Mouse (Mus musculus) liver, embryonic 15.5 days (tissue): ENCODE measurements at regions not wholly inside any gene's neighbourhood (a gene's known extent, or its start where the extent isn't known, plus 50 kb on each side); places are given as distances from the start of the nearest gene placed in this dataset.

Experiments used
- ATAC-seq: fragments of 200-750 bp; cut with Nextera tagmentation; 2 replicates; pipeline ENCODE4 v1.8.0; 2017; ENCODE audit warnings: moderate number of reproducible peaks, mild to moderate bottlenecking, moderate library complexity; ENCODE audit not compliant: insufficient read depth
- H3K27ac ChIP-seq: fragments of 300-500 bp; sonication (generic); replicated peaks from 2 replicates; pipeline ENCODE4 v1.5.1; 2015; ENCODE audit warnings: mild to moderate bottlenecking, inconsistent platforms
- H3K27me3 ChIP-seq: fragments of 300-500 bp; sonication (generic); 2 replicates; pipeline ENCODE4 v1.6.1; 2015; ENCODE audit warnings: mild to moderate bottlenecking, inconsistent platforms
- H3K36me3 ChIP-seq: fragments of 300-500 bp; sonication (generic); replicated peaks from 2 replicates; pipeline ENCODE4 v1.6.1; 2015; ENCODE audit warnings: moderate library complexity, mild to moderate bottlenecking, inconsistent platforms
- H3K4me1 ChIP-seq: fragments of 300-500 bp; sonication (generic); replicated peaks from 2 replicates; pipeline ENCODE4 v1.6.1; 2015; ENCODE audit warnings: inconsistent platforms
- H3K4me2 ChIP-seq: fragments of 300-500 bp; sonication (generic); 2 replicates; pipeline ENCODE4 v1.6.1; 2015; ENCODE audit warnings: moderate library complexity, mild to moderate bottlenecking, inconsistent platforms
- H3K4me3 ChIP-seq: fragments of 300-500 bp; sonication (generic); replicated peaks from 2 replicates; pipeline ENCODE4 v1.5.1; 2015; ENCODE audit warnings: mild to moderate bottlenecking, inconsistent platforms
- H3K9ac ChIP-seq: fragments of 300-500 bp; sonication (generic); 2 replicates; pipeline ENCODE4 v1.6.1; 2015; ENCODE audit warnings: moderate library complexity, mild to moderate bottlenecking, inconsistent platforms
- H3K9me3 ChIP-seq: fragments of 300-500 bp; sonication (generic); replicated peaks from 2 replicates; pipeline ENCODE4 v1.6.1; 2016; ENCODE audit warnings: inconsistent platforms
- WGBS: fragments of 180-500 bp; shearing (Covaris S2); methylation state at CpG from one replicate; pipeline ENCODE4 v1.1.7; 2015; ENCODE audit warnings: mixed read lengths; ENCODE audit not compliant: insufficient replicate concordance; 5-methylcytosine and 5-hydroxymethylcytosine counted together

DNA sequence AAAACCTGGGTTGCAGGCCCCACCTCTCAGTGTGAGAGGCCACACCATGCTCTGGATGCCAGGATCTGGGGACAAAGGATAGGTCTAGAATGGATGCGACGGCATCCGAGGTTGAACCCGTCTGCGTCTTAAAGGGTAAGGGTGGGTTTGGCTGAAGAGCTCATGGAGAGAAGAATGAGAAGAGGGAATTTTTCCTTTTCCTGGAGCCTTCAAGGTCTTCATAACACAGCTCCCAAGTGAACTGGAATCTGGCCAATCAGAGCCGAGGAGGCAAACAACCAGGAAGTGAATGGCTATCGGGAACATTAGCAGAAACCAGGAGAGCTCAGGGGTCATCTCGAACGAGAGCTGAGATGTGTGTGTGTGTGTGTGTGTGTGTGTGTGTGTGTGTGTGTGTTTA lies 320.1 kb downstream of the Med13l start:
- H3K4me3 ChIP-seq: no peak overlapping the region
- H3K4me2 ChIP-seq: no peak overlapping the region
- WGBS: 74% methylated on average over 9 of the region's 9 CpGs
- H3K27ac ChIP-seq: no peak overlapping the region
- no peak for ATAC-seq
- no peak overlapping the region for H3K9ac ChIP-seq
- no peaks in the 10 kb centered on the region for H3K4me1 ChIP-seq
- no peaks in the 10 kb centered on the region for H3K9me3 ChIP-seq
- H3K27me3 ChIP-seq: peaks cover 30% of the 10 kb centered on the region
- no peaks in the 10 kb centered on the region for H3K36me3 ChIP-seq

- Histone ChIP-seq H3K27ac (no peak overlapping the region), H3K4me2 (no peak overlapping the region), H3K4me1 (no peaks in the 10 kb centered on the region), H3K36me3 (no peaks in the 10 kb centered on the region), H3K27me3 (peaks cover 26% of the 10 kb centered on the region), H3K9me3 (no peaks in the 10 kb centered on the region), H3K9ac (no peak overlapping the region), H3K4me3 (no peak overlapping the region)
- WGBS: 76% methylated on average over 8 of the region's 8 CpGs
- no peak for ATAC-seq
Observed at GRCm38 (mm10) chr5:118881886-118882285, 321.4 kb downstream of the Med13l start.

- Histone ChIP-seq H3K4me3 (no peak overlapping the region), H3K9ac (no peak overlapping the region), H3K4me2 (no peak overlapping the region), H3K9me3 (no peaks in the 10 kb centered on the region), H3K27me3 (no peaks in the 10 kb centered on the region), H3K36me3 (no peaks in the 10 kb centered on the region), H3K27ac (no peak overlapping the region), H3K4me1 (no peaks in the 10 kb centered on the region)
- WGBS: 66% methylated on average over 11 of the region's 11 CpGs
- no peak for ATAC-seq
Observed at GRCm38 (mm10) chr5:118888131-118888530, 327.7 kb downstream of the Med13l start.

DNA sequence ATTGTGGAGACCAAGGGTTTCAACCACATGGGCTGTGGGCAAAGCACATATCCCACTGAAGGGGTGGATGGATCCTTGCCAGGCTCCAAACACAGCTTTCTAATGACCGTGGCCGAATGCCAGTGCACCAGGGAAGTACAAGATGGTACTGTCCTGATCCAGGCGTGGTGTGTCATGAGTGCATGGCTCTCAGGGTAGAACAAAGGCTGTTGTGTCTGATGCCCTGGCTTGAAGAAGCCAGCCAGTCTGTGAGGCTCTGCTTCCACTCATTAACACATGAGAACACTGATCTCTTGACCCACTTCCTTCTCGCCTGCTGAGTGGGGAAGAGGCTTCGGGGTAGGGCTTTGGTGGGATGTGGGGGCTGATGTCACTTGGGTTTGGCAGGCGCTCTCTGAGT lies 330.7 kb downstream of the Med13l start:
- H3K27me3 ChIP-seq: no peaks in the 10 kb centered on the region
- 53% methylated on average over 6 of the region's 6 CpGs for WGBS
- no peak overlapping the region for H3K27ac ChIP-seq
- no peak overlapping the region for H3K4me2 ChIP-seq
- H3K4me3 ChIP-seq: no peak overlapping the region
- H3K36me3 ChIP-seq: no peaks in the 10 kb centered on the region
- no peaks in the 10 kb centered on the region for H3K9me3 ChIP-seq
- H3K9ac ChIP-seq: no peak overlapping the region
- H3K4me1 ChIP-seq: no peaks in the 10 kb centered on the region
- ATAC-seq: no peak

GRCm38 (mm10) chr5:118908224-118908623 lies 347.7 kb downstream of the Med13l start:
- H3K4me3 ChIP-seq: no peak overlapping the region
- H3K9me3 ChIP-seq: no peaks in the 10 kb centered on the region
- H3K27me3 ChIP-seq: no peaks in the 10 kb centered on the region
- no peak for ATAC-seq
- no peak overlapping the region for H3K4me2 ChIP-seq
- WGBS: 67% methylated on average over 7 of the region's 7 CpGs
- H3K4me1 ChIP-seq: no peaks in the 10 kb centered on the region
- H3K9ac ChIP-seq: no peak overlapping the region
- H3K27ac ChIP-seq: no peak overlapping the region
- H3K36me3 ChIP-seq: no peaks in the 10 kb centered on the region

GRCm38 (mm10) chr5:118909756-118910155 lies 349.3 kb downstream of the Med13l start:
- no peaks in the 10 kb centered on the region for H3K36me3 ChIP-seq
- no peak overlapping the region for H3K4me3 ChIP-seq
- no peak for ATAC-seq
- H3K9ac ChIP-seq: no peak overlapping the region
- 58% methylated on average over 6 of the region's 6 CpGs for WGBS
- no peaks in the 10 kb centered on the region for H3K9me3 ChIP-seq
- H3K4me2 ChIP-seq: no peak overlapping the region
- no peak overlapping the region for H3K27ac ChIP-seq
- H3K4me1 ChIP-seq: no peaks in the 10 kb centered on the region
- no peaks in the 10 kb centered on the region for H3K27me3 ChIP-seq

- Histone ChIP-seq H3K9ac (no peak overlapping the region), H3K27ac (no peak overlapping the region), H3K27me3 (no peaks in the 10 kb centered on the region), H3K4me2 (no peak overlapping the region), H3K9me3 (no peaks in the 10 kb centered on the region), H3K4me1 (no peaks in the 10 kb centered on the region), H3K4me3 (no peak overlapping the region), H3K36me3 (no peaks in the 10 kb centered on the region)
- no peak for ATAC-seq
- 53% methylated on average over 6 of the region's 6 CpGs for WGBS
Observed at GRCm38 (mm10) chr5:118914191-118914750, 353.8 kb downstream of the Med13l start.

DNA sequence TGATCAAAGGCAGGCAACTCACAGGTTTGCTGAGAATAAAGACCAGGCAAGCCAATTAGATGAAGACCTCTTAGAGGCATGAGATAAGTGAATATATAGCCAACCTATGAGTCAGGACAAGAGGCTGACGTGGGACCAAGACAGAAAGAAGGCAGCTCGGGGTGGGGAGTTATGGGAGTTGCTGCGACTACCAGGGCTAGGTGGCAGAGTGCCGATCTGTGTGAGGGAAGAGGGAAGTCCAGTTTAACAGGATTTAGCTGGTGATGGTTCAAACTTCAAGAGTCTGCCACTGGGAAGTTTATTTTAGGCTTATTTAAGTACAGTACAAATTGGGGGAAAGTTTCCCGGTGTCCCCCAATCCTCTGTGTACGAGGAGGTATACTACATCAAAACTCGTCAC lies 362.9 kb downstream of the Med13l start:
- H3K9ac ChIP-seq: no peak overlapping the region

GRCm38 (mm10) chr5:118929037-118929436 lies 368.6 kb downstream of the Med13l start:
- Histone ChIP-seq H3K27ac (no peak overlapping the region), H3K4me1 (no peaks in the 10 kb centered on the region), H3K4me2 (no peak overlapping the region), H3K9ac (no peak overlapping the region), H3K36me3 (no peaks in the 10 kb centered on the region), H3K27me3 (peaks cover 16% of the 10 kb centered on the region), H3K9me3 (no peaks in the 10 kb centered on the region), H3K4me3 (no peak overlapping the region)
- no peak for ATAC-seq
- WGBS: 67% methylated on average over 4 of the region's 4 CpGs

More for the DNA sequence above, 362.9 kb downstream of the Med13l start:
- WGBS: 61% methylated on average over 7 of the region's 7 CpGs
- H3K4me2 ChIP-seq: no peak overlapping the region
- H3K27me3 ChIP-seq: no peaks in the 10 kb centered on the region
- H3K27ac ChIP-seq: no peak overlapping the region
- no peaks in the 10 kb centered on the region for H3K4me1 ChIP-seq
- H3K9me3 ChIP-seq: no peaks in the 10 kb centered on the region
- no peak for ATAC-seq
- no peak overlapping the region for H3K4me3 ChIP-seq
- H3K36me3 ChIP-seq: no peaks in the 10 kb centered on the region

DNA sequence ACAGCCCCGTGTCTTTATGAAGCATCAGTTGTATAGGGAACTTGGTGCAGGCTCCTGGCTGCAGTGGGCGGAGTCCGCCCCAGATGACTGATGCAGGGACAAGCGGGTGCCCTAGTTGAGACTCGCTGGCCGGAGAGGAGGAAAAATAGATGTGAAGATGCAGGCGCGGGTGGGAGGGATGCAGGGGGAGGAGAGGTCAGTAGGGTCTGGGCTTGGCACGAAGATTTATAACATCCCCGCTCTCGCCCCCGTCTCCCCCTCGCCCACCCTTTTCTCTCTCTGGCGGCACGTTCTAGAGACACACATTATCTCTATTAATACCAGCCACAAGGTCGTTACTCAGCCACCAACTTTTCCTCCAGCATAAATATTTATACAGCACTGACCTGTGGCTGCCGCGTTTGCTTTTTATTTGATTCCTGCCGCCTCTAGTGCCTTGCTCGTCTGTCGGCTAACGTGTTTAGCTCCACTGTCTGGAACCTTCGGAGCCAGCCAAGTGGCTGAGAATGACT lies 369.6 kb downstream of the Med13l start:
- no peak for ATAC-seq
- Histone ChIP-seq H3K4me3 (no peak overlapping the region), H3K27me3 (peaks cover 16% of the 10 kb centered on the region), H3K4me2 (no peak overlapping the region), H3K9me3 (no peaks in the 10 kb centered on the region), H3K27ac (no peak overlapping the region), H3K4me1 (no peaks in the 10 kb centered on the region), H3K36me3 (no peaks in the 10 kb centered on the region), H3K9ac (no peak overlapping the region)
- 9% methylated on average over 23 of the region's 23 CpGs for WGBS

DNA sequence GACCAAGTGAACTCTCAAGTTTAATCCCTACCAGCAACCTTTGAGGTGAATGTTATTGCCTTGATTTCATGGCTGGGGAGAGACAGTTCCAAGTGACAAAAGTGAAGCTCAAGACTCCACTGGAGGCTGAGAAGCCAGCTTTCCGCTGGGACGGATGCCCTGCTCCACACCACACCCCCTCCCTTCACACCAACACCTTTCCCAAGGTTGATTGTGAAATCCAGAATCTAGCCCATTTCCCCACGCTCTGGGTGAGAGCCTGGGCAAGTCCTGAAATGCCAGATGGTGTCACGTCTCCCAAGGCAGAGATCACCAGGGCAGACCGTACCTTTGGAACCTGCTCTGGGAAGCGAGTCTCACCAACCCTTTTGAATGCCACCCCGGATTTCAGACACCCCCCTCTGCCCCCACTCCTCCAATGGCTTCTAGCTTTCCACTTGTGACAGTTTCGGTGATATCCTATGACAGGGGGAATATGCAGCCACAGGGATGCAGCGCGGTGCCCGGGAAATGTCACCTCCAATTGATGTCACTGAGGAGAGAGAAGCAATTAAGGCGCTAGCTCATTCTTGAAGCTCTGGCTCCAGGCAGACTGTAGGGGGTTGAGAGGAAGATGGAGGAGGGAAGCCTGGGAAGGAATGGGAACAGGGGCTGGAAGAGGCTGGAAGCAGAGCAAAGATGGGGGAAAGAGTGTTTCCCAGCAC lies 379.0 kb downstream of the Med13l start:
- ATAC-seq: no peak
- no peaks in the 10 kb centered on the region for H3K9me3 ChIP-seq
- no peaks in the 10 kb centered on the region for H3K4me1 ChIP-seq
- H3K4me3 ChIP-seq: no peak overlapping the region
- no peaks in the 10 kb centered on the region for H3K36me3 ChIP-seq
- H3K9ac ChIP-seq: no peak overlapping the region
- no peak overlapping the region for H3K4me2 ChIP-seq
- 64% methylated on average over 12 of the region's 12 CpGs for WGBS
- no peaks in the 10 kb centered on the region for H3K27me3 ChIP-seq
- no peak overlapping the region for H3K27ac ChIP-seq

- no peak overlapping the region for H3K4me2 ChIP-seq
- H3K4me3 ChIP-seq: no peak overlapping the region
- no peaks in the 10 kb centered on the region for H3K9me3 ChIP-seq
- no peaks in the 10 kb centered on the region for H3K27me3 ChIP-seq
- WGBS: 46% methylated on average over 7 of the region's 7 CpGs
- H3K9ac ChIP-seq: no peak overlapping the region
- no peaks in the 10 kb centered on the region for H3K4me1 ChIP-seq
- H3K36me3 ChIP-seq: no peaks in the 10 kb centered on the region
- H3K27ac ChIP-seq: no peak overlapping the region
- no peak for ATAC-seq
Observed at GRCm38 (mm10) chr5:118944256-118944655, 383.8 kb downstream of the Med13l start.
